Mouse (Mus musculus) testis, postnatal 10 days (tissue): ENCODE measurements around the gene Sema6c.
"Not testable (repeated sequence)": the region's sequence is repeated elsewhere in the genome, so short reads cannot be mapped to it uniquely, and the experiment has no call there.

Experiments used
- DNase-seq: peaks from one replicate; pipeline ENCODE4 v3.0.0; 2021; ENCODE audit warnings: low spot score

The Sema6c gene

DNA sequence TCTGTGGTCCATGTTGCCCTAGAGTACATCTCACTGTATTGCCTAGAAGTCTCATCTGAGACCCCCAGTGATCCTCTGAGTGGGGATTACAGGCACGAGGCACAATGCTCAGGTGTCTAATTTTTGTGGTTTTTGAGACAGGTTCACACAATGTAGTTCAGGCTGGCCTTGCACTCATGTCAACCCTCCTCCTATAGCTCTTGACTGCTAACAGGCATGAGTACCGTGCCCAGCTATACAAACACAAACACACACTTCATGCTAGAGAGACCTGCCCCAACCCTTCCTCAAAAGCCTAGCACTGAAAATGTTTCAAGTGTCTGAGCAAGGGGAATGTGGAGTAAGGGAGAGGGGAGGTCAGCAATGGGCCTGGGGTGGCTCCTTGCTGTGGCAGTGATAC lies 25.8 kb downstream of the Sema6c start:
- DNase-seq: no peak

GRCm38 (mm10) chr3:95186888-95187287 lies 26.6 kb downstream of the Sema6c start:
- no peak for DNase-seq

DNA sequence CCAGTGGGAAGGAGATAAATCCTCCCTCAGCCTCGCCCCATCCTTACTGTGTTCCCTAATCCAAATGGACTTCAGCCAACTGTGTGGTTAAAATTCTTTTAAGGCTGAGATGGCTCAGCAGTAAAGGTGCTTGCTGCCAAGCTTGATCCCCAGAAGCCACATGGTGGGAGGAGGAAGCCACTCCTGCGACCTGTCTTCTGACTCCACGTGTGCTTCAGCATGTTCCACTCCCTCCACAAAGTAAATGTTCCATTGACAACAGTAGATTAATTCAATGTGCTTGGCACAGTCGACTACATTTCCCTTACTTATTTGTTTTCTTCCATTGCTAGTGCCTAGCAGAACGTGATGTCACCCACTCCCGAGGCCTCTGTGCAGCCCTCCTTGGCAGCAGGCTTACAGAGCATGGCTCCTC lies 34.5 kb downstream of the Sema6c start:
- DNase-seq: no peak

GRCm38 (mm10) chr3:95195772-95196171 lies 35.5 kb downstream of the Sema6c start:
- DNase-seq: no peak

DNA sequence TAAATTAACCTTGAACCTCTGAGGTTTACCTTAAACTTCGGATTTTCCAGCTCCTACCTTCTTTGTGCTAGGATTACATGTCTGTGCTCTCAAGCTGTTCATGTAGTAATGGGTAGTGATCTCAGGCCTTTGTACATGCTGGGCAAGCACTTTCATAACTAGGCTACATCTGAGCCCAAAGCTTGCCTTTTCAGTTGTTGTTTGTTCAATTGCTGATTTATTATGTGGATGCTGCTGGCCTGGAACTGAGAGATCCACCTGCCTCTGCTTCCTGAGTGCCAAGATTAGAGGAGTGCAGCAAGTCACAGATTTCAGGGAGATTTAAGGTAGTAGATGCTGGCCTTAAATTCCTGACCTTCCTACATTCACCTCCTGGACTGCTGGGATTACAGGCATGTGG lies 38.8 kb downstream of the Sema6c start:
- no peak for DNase-seq

DNA sequence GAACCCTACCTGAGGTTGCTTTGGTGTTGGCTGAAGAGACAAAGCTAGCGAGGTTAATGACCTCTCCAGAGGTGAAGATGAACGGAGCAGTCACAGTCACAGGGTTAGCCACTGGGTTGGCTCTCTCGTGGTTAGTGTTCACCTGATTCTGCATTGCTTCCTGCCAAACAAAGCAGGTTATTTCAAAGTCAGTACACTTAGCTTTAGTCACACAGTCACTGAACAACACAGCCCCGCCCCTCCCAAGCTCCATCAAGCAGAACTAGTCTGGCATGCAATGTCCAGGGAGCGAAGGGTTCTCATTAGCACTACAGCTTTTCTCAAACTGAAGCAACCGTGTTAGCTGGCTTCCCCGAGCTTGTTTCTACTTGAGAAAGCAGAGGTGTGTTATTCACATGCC lies 39.9 kb downstream of the Sema6c start:
- DNase-seq: no peak

DNA sequence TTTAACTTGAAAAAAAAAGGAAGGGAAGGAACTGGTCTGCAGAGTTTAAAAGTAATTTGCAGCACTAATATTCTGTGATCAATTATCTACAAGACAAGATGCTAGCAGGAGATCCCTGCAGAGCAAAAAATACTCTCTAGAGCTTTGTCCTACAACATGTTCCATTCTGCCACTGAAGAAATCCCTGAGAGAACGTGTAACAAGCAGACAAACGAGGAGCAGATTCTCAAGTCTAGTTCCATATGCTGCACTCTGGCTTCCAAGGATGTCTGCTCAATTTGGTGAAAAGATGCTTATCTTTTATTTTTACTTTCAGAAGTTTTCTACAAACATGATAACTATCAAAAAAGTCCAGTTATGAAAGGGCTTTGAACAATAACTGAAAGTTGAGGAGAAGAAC lies 40.3 kb downstream of the Sema6c start:
- DNase-seq: no peak

- no peak for DNase-seq
Measured at GRCm38 (mm10) chr3:95203880-95204279, 43.6 kb downstream of the Sema6c start.

DNA sequence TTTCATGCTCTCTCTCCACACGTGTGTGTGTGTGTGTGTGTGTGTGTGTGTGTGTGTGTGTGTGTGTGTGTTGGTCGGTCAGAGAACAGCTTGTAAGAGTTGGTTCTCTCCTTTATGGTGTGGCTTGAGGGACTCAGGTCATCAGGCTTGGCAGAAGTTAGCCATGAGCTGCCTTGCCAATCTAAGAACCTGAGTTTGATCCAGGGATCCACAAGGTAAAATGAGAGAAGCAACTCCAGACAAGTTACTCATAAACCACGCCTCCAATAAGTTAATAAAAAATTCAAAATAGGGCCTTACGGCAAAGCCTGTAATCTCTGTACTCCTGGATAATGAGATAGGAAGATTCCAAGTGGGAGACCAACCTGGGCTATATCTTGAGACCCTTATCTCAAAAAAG lies 48.0 kb downstream of the Sema6c start:
- no peak for DNase-seq

- no peak for DNase-seq
Measured at GRCm38 (mm10) chr3:95210585-95210984, 50.3 kb downstream of the Sema6c start.

- DNase-seq: not testable (repeated sequence)
Measured at GRCm38 (mm10) chr3:95212889-95213608, 52.8 kb downstream of the Sema6c start.

GRCm38 (mm10) chr3:95213609-95213975 lies 53.3 kb downstream of the Sema6c start:
- no peak for DNase-seq

DNA sequence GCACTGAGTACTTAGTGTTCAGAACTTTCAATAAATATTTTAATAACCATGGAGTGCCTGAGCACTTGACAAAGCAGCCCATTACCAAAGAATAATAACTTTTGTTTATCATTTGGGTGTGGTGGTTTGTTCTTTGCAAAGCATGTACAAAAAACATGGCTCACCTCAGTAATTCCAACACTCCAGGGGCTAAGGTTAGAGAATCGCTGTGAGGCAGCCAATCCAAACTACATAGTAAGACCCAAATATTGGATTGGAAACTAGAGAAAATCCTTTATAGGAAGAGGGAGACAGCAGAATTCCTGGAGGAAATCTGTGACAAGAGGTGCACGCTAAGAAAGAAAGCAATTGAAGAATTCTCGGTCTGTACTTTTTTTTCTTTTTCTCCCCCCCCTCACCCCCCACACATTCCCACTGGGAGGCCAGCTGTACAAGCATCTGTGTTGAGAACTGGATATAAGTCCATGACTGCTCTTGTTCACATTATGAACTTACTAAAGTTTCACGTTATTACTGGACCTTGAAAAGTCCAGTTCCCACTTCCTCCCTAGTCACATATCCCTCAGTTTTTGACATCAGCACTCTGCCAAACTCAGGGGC lies 56.5 kb downstream of the Sema6c start:
- DNase-seq: no peak

DNA sequence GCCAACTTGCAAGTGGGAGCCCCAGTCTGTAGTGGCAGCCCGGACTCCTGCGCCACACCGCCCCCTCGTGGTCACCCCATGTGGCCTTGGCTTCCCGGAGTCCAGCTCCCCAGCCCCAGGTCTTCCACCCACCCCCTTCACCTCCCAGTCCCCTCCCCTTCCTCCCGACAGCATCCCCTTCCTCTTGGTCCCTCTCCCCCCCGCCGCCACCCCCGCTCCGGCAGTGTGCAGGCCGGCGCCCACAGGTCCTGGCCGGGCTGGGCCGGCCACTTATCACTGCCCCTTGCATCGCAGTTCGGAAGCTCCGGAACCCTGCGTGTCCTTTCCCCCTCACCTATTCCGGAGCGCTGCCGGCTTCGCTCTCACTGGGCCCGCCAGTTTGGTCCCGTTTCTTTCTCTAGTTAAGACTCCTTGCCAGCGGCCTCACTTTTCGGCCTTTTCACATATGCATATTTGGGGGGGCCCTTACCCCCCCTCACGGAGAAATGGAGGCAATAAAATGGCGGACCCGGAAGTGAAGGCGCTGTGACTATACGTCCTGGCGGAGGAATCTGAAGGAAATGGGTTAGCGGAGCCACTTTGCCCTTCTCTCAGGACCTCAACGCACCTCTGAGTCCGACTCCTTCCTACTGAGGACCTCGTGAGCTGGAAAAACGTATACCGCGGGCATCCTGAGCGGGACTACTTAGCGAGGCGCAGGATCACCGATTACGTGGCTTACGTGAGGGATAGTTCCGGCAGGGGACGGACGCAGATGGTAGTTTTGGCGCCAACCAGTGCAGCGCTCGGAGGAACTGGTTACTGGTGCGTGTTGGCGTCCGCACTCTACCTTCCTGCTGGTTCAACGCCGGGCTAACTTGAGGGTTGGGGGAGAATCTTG lies 57.2 kb downstream of the Sema6c start, which contains the start of gene Gabpb2:
Gene Gabpb2, minus strand, starts transcription at position 662 of the 880 bp plus-strand sequence.
- DNase-seq: peak; percentile 99

- no peak for DNase-seq
Measured at GRCm38 (mm10) chr3:95218466-95219137, 58.3 kb downstream of the Sema6c start.

GRCm38 (mm10) chr3:95223041-95223440 lies 62.8 kb downstream of the Sema6c start:
- no peak for DNase-seq
